Mouse (Mus musculus): ENCODE measurements around the gene Sde2.
"Not testable (repeated sequence)": the region's sequence is repeated elsewhere in the genome, so short reads cannot be mapped to it uniquely, and the experiment has no call there.

The Sde2 gene

GRCm38 (mm10) chr1:180884484-180884883, 33.6 kb downstream of the Sde2 start:
- DNase-seq (ENCODE audit: low read depth, low spot score), result no peak

GRCm38 (mm10) chr1:180888556-180889042, 37.7 kb downstream of the Sde2 start:
- peak; percentile 82 for DNase-seq (ENCODE audit: low read depth, low spot score)

GRCm38 (mm10) chr1:180889172-180889571, 38.2 kb downstream of the Sde2 start:
- no peak for DNase-seq (ENCODE audit: low read depth, low spot score)

- DNase-seq (ENCODE audit: low read depth, low spot score), result no peak
Observed at GRCm38 (mm10) chr1:180889841-180890240, 38.9 kb downstream of the Sde2 start.

- no peak for DNase-seq (ENCODE audit: low read depth, low spot score)
Observed at GRCm38 (mm10) chr1:180892808-180893207, 41.9 kb downstream of the Sde2 start, which contains the start of gene Lefty2. TSS of gene Lefty2 (plus strand) at chr1:180893108.

GRCm38 (mm10) chr1:180894088-180894987, 43.4 kb downstream of the Sde2 start:
- not testable (repeated sequence) for DNase-seq (ENCODE audit: low read depth, low spot score)

GRCm38 (mm10) chr1:180901107-180901506, 50.2 kb downstream of the Sde2 start:
- peak; percentile 57 for DNase-seq (ENCODE audit: low read depth, low spot score)

- DNase-seq (ENCODE audit: low read depth, low spot score), result peak; percentile 31
Observed at GRCm38 (mm10) chr1:180902915-180903314, 52.0 kb downstream of the Sde2 start.

GRCm38 (mm10) chr1:180903666-180904038, 52.7 kb downstream of the Sde2 start:
- no peak for DNase-seq (ENCODE audit: low read depth, low spot score)

GRCm38 (mm10) chr1:180904039-180904814, 53.3 kb downstream of the Sde2 start, which contains the start of gene Pycr2:
TSS of gene Pycr2 (plus strand) at chr1:180904293.
- peak; percentile 92 for DNase-seq (ENCODE audit: low read depth, low spot score)

- DNase-seq (ENCODE audit: low read depth, low spot score), result no peak
Observed at GRCm38 (mm10) chr1:180904815-180905080, 53.8 kb downstream of the Sde2 start.

GRCm38 (mm10) chr1:180905307-180905706, 54.4 kb downstream of the Sde2 start:
- no peak for DNase-seq (ENCODE audit: low read depth, low spot score)

GRCm38 (mm10) chr1:180905876-180906275, 54.9 kb downstream of the Sde2 start:
- no peak for DNase-seq (ENCODE audit: low read depth, low spot score)

- DNase-seq (ENCODE audit: low read depth, low spot score), result no peak
Observed at GRCm38 (mm10) chr1:180906461-180907147, 55.7 kb downstream of the Sde2 start.

GRCm38 (mm10) chr1:180911138-180911537, 60.2 kb downstream of the Sde2 start:
- no peak for DNase-seq (ENCODE audit: low read depth, low spot score)

- no peak for DNase-seq (ENCODE audit: low read depth, low spot score)
Observed at GRCm38 (mm10) chr1:180911653-180912287, 60.8 kb downstream of the Sde2 start.

GRCm38 (mm10) chr1:180912792-180913191, 61.9 kb downstream of the Sde2 start:
- DNase-seq (ENCODE audit: low read depth, low spot score), result no peak

- DNase-seq (ENCODE audit: low read depth, low spot score), result no peak
Observed at GRCm38 (mm10) chr1:180913797-180914196, 62.9 kb downstream of the Sde2 start.

- no peak for DNase-seq (ENCODE audit: low read depth, low spot score)
Observed at GRCm38 (mm10) chr1:180916425-180916824, 65.5 kb downstream of the Sde2 start.

GRCm38 (mm10) chr1:180917053-180917452, 66.1 kb downstream of the Sde2 start:
- DNase-seq (ENCODE audit: low read depth, low spot score), result no peak

Measured in skeletal muscle tissue, adult 2 months (tissue).